Mouse (Mus musculus): ENCODE data around the gene Rbl1.

- TF ChIP-seq POLR2A (IDR thresholded peaks at IDR 0.05; ENCODE audit: insufficient read length, low read depth) (no peak), SRF (IDR thresholded peaks at IDR 0.05; ENCODE audit: control insufficient read depth, insufficient read length, low read depth) (no peak)
Measured at GRCm38 (mm10) chr2:157166371-157167080, 37.8 kb downstream of the Rbl1 start.

All from myocyte (in vitro differentiated cells).